Mouse (Mus musculus) brain, embryonic 14.5 days (tissue): Measurements from ENCODE around the gene Trak1.

Experiments used
- CTCF ChIP-seq: fragments of 200-500 bp; IDR thresholded peaks from 2 replicates; pipeline ENCODE4 v1.5.1; 2012; ENCODE audit warnings: inconsistent platforms, mild to moderate bottlenecking, moderate library complexity, borderline replicate concordance; ENCODE audit not compliant: insufficient read depth, insufficient read length; ENCODE audit errors: extremely low read depth
- POLR2A ChIP-seq: fragments of 200-500 bp; IDR thresholded peaks from 2 replicates; pipeline ENCODE4 v1.6.1; 2012; ENCODE audit warnings: mild to moderate bottlenecking, inconsistent platforms, borderline replicate concordance; ENCODE audit not compliant: poor library complexity, insufficient read depth, insufficient read length, severe bottlenecking; ENCODE audit errors: extremely low read depth

DNA sequence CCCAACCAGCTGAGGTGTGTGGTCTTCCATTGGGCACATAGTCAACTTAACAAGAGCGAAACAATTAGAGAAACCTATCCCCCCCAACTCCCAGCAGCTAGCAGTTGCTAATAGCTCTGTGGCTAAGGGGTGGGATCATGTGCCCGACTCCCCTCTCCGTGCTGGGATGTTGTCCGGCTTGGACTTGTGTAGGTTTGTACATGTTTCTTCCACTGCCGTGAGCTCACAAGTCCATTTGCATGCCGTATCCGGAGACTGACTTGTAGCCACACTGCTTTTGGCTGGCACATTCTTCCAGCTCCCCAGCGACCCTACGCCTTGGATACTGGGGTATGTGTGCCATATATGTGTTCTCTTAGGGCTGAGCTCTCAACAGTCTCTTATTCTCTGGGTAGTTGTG is 55.4 kb downstream of the Trak1 start:
- TF ChIP-seq CTCF, result no peak
- TF ChIP-seq POLR2A, result no peak
